Mouse (Mus musculus) neural tube, embryonic 10.5 days (tissue): ENCODE results near the gene Nrxn1.

Experiments
- DNase-seq: peaks from one replicate; pipeline ENCODE4 v3.0.0-alpha.2; 2017; ENCODE audit warnings: low spot score; ENCODE audit errors: extremely low spot score

Nrxn1 gene

DNA sequence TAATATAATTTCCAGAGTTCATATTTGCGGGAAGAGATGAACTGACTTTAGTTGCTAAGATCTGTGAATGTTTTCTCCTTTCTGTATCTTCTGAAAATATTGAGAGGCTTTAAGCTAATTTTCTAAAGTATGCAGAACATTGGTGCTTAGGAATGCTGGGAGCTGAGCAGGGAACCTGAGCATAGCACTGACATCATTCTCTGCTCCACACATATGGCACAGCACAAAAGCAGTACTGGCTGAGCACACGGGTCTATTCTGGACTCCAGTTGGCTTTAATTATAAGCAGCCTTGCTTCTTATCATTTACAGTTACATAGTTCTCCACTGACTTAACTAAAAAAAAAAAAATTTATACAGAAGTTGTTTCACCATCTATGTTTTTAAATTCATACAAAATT lies 641.5 kb downstream of the Nrxn1 start:
- DNase-seq: no peak

- no peak for DNase-seq
Observed at GRCm38 (mm10) chr17:90443067-90443466, 649.8 kb downstream of the Nrxn1 start.

GRCm38 (mm10) chr17:90435836-90436235 lies 657.0 kb downstream of the Nrxn1 start:
- DNase-seq: no peak

GRCm38 (mm10) chr17:90435371-90435770 lies 657.5 kb downstream of the Nrxn1 start:
- no peak for DNase-seq

DNA sequence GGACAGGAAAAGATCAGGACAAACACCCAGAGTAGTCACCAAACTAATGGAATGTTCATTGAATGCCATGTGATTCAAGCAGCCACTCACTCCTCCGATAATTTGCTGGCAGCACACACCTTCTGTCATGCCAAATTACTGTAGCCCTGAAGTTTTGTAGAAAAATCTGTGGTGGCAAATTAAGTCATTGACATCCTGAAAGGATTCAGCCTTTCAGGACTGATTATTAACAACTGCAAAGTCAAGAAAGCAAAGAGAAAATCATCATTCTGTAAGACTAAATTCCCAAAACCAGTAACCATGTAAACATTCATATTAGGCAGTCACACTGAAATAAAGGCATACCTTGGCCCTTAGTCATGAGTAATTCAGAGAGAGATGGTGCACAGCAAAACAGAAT lies 662.7 kb downstream of the Nrxn1 start:
- no peak for DNase-seq

DNA sequence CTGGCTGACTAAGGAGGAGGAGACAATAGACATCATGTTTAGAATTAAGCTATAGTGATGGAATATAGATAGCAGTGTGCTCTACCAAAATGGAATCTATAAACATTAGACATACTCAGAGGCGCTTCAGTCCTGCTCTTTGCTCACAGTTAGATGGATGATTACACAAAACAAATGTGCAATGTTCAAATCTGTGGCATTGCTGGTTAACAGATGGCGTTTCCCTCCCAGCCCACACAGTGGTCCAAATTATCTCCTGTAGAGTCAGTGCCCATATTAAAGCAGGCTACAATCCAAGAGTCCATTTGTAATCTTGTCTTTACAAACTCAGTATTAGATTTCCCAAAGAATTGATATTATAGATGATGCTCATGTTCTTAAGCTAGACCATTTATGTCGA lies 666.9 kb downstream of the Nrxn1 start:
- no peak for DNase-seq

DNA sequence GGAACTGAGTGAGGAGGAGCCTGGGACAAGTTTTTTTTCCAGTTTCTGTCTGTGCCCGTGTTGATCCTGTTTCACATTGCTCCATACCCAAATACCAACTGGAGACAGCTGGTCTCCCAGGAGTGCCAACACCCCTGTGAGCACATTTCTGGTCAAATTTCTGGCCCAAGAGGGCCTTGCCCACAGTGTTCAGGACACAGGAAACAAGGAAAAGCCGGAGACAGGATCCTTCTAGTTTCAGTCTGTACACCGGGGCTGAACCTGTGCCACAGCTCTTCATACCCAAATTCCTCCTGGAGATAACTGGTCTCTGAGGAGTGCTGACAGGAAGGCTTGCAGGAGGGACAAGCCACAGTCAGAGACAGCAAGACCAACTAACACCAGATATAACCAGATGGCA lies 670.3 kb downstream of the Nrxn1 start:
- DNase-seq: no peak

- DNase-seq: no peak
Observed at GRCm38 (mm10) chr17:90420757-90421156, 672.1 kb downstream of the Nrxn1 start.

- no peak for DNase-seq
Observed at GRCm38 (mm10) chr17:90419615-90420014, 673.3 kb downstream of the Nrxn1 start.

- no peak for DNase-seq
Observed at GRCm38 (mm10) chr17:90396357-90396756, 696.5 kb downstream of the Nrxn1 start.

- no peak for DNase-seq
Observed at GRCm38 (mm10) chr17:90394606-90395005, 698.3 kb downstream of the Nrxn1 start.

GRCm38 (mm10) chr17:90392751-90393150 lies 700.1 kb downstream of the Nrxn1 start:
- no peak for DNase-seq

DNA sequence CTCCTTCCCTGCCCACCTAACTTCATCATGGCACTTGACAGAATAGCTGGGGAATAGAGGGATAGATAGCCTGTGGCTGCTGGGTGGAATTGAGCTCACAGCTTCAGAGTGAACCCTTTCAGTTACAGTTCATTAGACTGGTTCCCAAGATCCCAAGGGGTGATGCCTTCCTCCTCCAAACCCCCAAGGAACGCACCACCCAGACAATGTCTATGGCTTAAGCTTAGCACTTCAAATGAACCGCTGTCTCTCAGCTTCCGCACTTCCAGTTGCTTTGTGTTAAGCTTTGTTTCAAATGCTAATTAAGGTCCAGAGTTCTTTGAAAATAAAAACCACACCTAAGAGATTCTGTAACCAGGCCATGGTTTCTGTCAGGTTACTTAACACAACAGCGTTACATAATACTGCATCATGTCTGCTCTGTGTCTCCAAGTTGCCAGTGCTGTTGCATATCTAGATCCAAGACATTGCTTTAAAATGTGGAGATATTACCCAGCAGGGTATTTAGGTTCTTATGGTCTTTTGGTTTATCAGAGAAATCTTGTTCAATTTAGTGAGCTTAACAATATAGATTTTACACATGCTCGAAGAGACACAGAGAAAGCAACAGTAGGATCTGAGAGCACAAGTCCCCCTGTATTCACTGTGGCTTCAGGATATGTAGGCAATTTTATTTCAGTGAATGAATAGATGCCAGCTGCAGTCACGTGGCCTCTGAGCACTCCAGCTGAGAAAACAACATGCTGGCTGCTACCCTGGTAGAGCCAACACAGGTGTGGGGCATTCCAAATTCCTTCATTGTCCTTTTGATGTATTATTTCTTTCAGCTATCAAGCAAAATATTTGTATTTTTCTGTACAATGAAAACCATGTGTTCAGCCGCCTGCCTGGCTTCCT lies 702.3 kb downstream of the Nrxn1 start:
- no peak for DNase-seq

- DNase-seq: no peak
Observed at GRCm38 (mm10) chr17:90384856-90385255, 708.0 kb downstream of the Nrxn1 start.

DNA sequence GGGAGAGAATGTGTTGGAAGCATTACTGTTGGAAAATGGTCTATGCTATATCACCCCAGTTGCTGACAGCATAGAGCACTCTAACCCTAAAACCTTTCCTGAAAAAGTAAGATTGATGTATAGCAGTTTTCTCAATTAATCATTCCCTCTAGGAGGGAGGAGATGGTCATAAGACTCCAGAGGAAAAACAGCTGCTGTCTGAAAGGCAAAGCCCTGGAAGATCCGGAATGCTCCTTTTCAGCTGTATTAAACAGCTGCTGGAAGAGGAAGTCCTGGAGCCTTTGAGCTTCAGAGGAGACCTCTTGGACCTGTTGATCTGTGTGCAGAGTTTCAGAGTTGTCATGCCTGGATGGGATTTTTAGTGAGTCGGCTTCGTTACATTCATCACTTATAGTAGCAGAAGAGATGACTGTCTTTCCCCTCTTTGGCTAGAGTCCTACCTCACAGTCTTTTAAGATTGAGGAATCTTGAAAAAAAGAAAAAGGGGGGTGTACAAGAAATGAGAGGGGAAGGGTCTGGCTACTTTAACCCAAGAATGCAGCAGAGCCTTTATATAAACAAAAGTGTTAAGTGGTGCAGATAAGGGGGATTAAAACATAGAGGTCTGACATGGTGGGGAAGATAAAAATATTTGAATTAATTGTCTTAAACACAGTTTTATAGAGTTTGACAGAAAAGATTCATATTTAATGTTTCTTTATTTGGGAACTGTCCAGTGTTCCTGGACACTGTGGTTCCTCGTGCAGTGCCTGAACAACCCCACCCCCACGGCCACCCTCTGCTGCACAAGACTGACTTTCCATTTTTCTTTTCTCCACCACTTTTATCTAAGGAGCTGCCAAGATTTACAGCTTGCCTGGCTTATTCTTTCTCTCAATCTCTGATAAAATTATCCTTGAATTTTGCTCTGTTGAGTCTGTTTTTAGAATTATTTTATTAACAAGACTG lies 710.1 kb downstream of the Nrxn1 start:
- DNase-seq: no peak

DNA sequence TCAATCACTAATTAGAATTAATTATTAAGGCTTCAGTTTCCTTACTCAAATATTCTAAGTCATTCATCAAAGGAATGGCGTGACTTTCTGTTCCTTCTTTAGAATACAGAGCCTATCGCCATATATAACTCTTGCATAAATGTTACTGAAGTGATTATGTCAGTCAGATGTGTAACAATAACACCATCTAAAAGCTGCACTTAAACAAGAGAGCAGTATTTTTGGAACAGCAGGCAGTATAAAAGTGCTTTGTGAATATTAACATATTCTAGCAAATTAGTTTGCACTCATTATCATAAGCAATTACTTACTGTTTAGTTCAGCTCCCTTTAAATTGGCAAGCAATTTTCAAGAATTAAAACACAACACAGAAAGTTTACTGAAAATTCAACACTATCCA lies 716.3 kb downstream of the Nrxn1 start:
- no peak for DNase-seq

- no peak for DNase-seq
Observed at GRCm38 (mm10) chr17:90362169-90362568, 730.7 kb downstream of the Nrxn1 start.

DNA sequence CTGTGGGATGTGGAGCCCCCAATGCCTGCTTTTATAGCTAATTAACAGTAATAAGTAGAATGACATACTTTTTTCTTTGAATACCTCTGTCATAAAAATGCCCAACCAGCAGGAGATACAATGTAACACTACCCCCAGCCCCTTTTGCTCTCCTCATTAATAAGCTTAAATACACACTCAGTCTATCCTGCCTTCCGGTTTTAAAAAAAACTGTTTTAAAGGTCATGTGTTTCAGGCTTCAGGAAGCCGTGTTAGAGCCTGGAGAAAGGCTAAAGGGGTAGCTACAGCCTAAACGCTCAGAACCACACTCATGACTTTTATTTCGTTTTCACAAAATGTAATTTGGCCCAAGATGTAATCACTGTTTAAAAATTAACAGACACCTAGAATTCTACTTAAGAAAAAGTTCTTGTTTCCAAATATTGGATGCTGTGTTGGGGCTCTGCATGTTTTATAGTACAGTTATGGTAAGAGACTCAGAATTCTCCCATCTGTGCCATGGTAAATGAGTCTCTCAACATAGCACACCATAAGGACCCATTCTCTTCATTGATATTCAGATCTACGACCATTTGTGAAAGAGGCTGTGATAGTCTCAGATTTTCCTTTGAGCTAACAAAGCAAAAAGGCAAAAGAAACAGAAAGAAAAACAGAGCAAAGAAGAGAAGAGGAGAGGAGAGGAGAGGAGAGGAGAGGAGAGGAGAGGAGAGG lies 743.3 kb downstream of the Nrxn1 start:
- no peak for DNase-seq

GRCm38 (mm10) chr17:90346735-90347475 lies 746.0 kb downstream of the Nrxn1 start:
- no peak for DNase-seq

GRCm38 (mm10) chr17:90333445-90333844 lies 759.4 kb downstream of the Nrxn1 start:
- DNase-seq: no peak

- no peak for DNase-seq
Observed at GRCm38 (mm10) chr17:90323674-90324073, 769.2 kb downstream of the Nrxn1 start.
